Mouse (Mus musculus) thymus, adult 2 months (tissue): ENCODE data around the gene Mstn. TPM values are rescaled to one million over a fixed set of nuclear protein-coding genes. Genes with fewer than 3 reads are reported as not detected.

ENCODE experiments used
- DNase-seq: peaks from one replicate; pipeline ENCODE4 v3.0.0; 2021
- H3K27ac ChIP-seq: fragments of 200-500 bp; 2 replicates; pipeline ENCODE4 v1.5.1; 2012; ENCODE audit warnings: low read length, control low read depth; ENCODE audit not compliant: control insufficient read depth, insufficient read depth
- H3K27me3 ChIP-seq: fragments of 200-500 bp; 2 replicates; pipeline ENCODE4 v1.6.1; 2012; ENCODE audit warnings: mild to moderate bottlenecking, low read length, moderate library complexity, mixed read lengths; ENCODE audit not compliant: control insufficient read depth, insufficient read depth
- H3K36me3 ChIP-seq: fragments of 200-500 bp; 2 replicates; pipeline ENCODE4 v1.6.1; 2012; ENCODE audit warnings: mild to moderate bottlenecking, low read length, moderate library complexity; ENCODE audit not compliant: control insufficient read depth, insufficient read depth
- H3K4me1 ChIP-seq: fragments of 200-500 bp; replicated peaks from 2 replicates; pipeline ENCODE4 v1.6.1; 2012; ENCODE audit warnings: low read length; ENCODE audit not compliant: control insufficient read depth, insufficient read depth
- H3K4me3 ChIP-seq: fragments of 200-500 bp; 2 replicates; pipeline ENCODE4 v1.5.1; 2012; ENCODE audit warnings: mild to moderate bottlenecking, low read length, control low read depth, moderate library complexity; ENCODE audit not compliant: control insufficient read depth, insufficient read depth
- CTCF ChIP-seq: fragments of 200-500 bp; IDR thresholded peaks from 2 replicates; pipeline ENCODE4 v1.5.1; 2012; ENCODE audit warnings: mild to moderate bottlenecking, control low read depth, low read length, moderate library complexity, borderline replicate concordance; ENCODE audit not compliant: control insufficient read depth, poor library complexity, insufficient read depth; ENCODE audit errors: extremely low read depth
- POLR2A ChIP-seq: fragments of 200-500 bp; IDR thresholded peaks from 2 replicates; pipeline ENCODE4 v1.6.1; 2012; ENCODE audit warnings: mild to moderate bottlenecking, low read length, control low read depth, moderate library complexity; ENCODE audit not compliant: control insufficient read depth, poor library complexity, insufficient read depth; ENCODE audit errors: extremely low read depth
- WGBS: fragments of 180-500 bp; shearing (Covaris S2); methylation state at CpG from one replicate; pipeline ENCODE4 v1.1.7; 2018; 5-methylcytosine and 5-hydroxymethylcytosine counted together
- polyA plus RNA-seq: library from polyadenylated mRNA; depleted of rRNA; stranded (reverse); fragments of >200 nt; gene quantifications from 2 replicates; pipeline ENCODE4 v1.2.3, GENCODE M21; 2012

The Mstn gene
- polyA plus RNA-seq, 1 experiment = 0.23 TPM

GRCm38 (mm10) chr1:53069726-53070514 is 8.5 kb downstream of the Mstn start:
- Histone ChIP-seq H3K27me3 (no peaks in the 10 kb centered on the region), H3K4me3 (no peak overlapping the region), H3K27ac (no peak overlapping the region), H3K36me3 (no peaks in the 10 kb centered on the region), H3K4me1 (no peaks in the 10 kb centered on the region)
- DNase-seq = no peak
- no peak for TF ChIP-seq POLR2A
- no peak for TF ChIP-seq CTCF
- WGBS = 90% methylated on average over 5 of the region's 5 CpGs

DNA sequence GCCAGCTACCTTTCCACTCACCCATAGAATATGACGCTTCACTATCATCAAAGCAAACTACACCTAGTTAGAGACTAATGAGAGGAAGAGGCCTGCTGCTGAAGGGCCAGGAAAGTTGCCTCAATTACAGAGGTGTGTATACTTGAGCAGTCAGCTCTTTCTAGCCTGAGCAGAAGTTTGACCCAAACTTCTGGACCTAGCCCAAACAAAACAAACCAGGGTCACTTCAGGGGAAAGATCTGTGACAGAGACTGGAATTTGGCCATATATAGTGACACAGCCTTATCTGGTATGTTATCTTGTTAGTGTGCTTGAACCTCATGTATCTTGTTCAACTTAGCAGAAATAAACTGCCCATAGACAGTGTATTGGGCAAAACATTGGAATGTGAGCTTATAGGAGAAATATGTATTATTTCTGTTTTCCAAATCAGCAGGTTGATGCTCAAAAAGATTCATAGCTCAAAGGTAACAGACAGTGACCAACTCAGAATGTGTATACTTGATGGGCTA is 9.3 kb downstream of the Mstn start:
- Histone ChIP-seq H3K27ac (no peak overlapping the region), H3K36me3 (no peaks in the 10 kb centered on the region), H3K27me3 (no peaks in the 10 kb centered on the region), H3K4me3 (no peak overlapping the region), H3K4me1 (no peaks in the 10 kb centered on the region)
- WGBS = 86% methylated on average over 1 of the region's 1 CpGs
- DNase-seq = no peak
- TF ChIP-seq CTCF (no peak), POLR2A (no peak)

- no peak for TF ChIP-seq CTCF
- no peak for TF ChIP-seq POLR2A
- DNase-seq = no peak
- WGBS = 88% methylated on average over 3 of the region's 3 CpGs
These were observed 15.2 kb downstream of the Mstn start for GRCm38 (mm10) chr1:53076656-53077055.

GRCm38 (mm10) chr1:53079876-53080275 is 18.4 kb downstream of the Mstn start:
- DNase-seq = no peak
- no peak for TF ChIP-seq CTCF
- no peak for TF ChIP-seq POLR2A
- H3K27ac ChIP-seq = no peak overlapping the region

More at GRCm38 (mm10) chr1:53076656-53077055, 15.2 kb downstream of the Mstn start:
- no peaks in the 10 kb centered on the region for H3K36me3 ChIP-seq
- no peak overlapping the region for H3K27ac ChIP-seq
- no peak overlapping the region for H3K4me3 ChIP-seq
- H3K4me1 ChIP-seq = no peaks in the 10 kb centered on the region
- no peaks in the 10 kb centered on the region for H3K27me3 ChIP-seq

DNA sequence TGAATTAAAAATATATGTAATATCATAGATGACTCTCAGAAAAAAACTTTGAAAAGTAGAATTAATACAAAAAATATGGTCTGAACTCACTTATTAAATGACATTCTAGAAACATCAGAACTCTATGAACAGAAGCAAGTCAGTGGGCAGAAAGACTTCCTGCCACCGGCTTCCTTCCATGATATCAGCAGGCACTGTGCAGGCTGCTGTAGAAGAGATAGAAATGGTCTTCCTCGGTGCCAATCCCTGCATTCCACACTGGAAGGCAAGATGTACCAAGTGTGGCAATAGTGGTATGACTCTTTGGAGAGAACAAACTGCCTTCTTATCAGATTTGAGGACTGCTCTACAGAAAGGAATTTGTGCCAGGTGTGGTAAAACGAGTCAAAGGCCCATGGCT is 19.2 kb downstream of the Mstn start:
- H3K4me3 ChIP-seq = no peak overlapping the region
- 71% methylated on average over 3 of the region's 3 CpGs for WGBS
- no peaks in the 10 kb centered on the region for H3K27me3 ChIP-seq
- no peaks in the 10 kb centered on the region for H3K36me3 ChIP-seq
- no peak for DNase-seq
- H3K4me1 ChIP-seq = no peaks in the 10 kb centered on the region
- no peak overlapping the region for H3K27ac ChIP-seq
- no peak for TF ChIP-seq CTCF
- TF ChIP-seq POLR2A = no peak

More at GRCm38 (mm10) chr1:53079876-53080275, 18.4 kb downstream of the Mstn start:
- H3K36me3 ChIP-seq = no peaks in the 10 kb centered on the region
- no peaks in the 10 kb centered on the region for H3K27me3 ChIP-seq
- H3K4me1 ChIP-seq = no peaks in the 10 kb centered on the region
- H3K4me3 ChIP-seq = no peak overlapping the region
- 94% methylated on average over 2 of the region's 2 CpGs for WGBS

DNA sequence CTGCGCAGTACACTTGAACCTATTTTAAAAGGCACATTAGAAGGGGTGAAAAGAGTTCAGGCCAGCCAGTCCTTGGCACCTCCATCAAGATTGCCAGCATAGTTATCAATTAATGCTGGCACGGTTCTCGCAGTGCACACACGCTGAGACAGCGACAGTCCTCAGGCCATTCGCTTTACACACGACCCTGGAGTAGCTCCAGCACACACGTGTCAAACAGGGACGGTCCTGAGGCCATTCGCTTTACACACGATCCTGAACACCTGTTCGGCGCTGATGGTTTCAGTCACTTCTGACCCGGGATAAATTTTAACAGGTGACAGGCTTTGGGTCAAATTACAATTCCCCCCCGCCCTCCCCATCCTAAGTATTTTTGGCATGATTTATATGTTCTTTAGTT is 23.8 kb downstream of the Mstn start:
- H3K36me3 ChIP-seq = no peaks in the 10 kb centered on the region
- no peak for TF ChIP-seq CTCF
- TF ChIP-seq POLR2A = no peak
- no peaks in the 10 kb centered on the region for H3K27me3 ChIP-seq
- H3K4me1 ChIP-seq = no peaks in the 10 kb centered on the region
- no peak for DNase-seq
- no peak overlapping the region for H3K27ac ChIP-seq
- WGBS = 93% methylated on average over 15 of the region's 15 CpGs
- H3K4me3 ChIP-seq = no peak overlapping the region
